Mouse (Mus musculus) c-Kit-positive CD71-positive TER-119-positive erythroid progenitor cells, embryonic 14.5 days (primary cell): ENCODE measurements around the gene Tas2r106.

Experiments used
- DNase-seq: peaks from one replicate; pipeline ENCODE4 v3.0.0-alpha.2; 2013; ENCODE audit warnings: low spot score

Gene Tas2r106

DNA sequence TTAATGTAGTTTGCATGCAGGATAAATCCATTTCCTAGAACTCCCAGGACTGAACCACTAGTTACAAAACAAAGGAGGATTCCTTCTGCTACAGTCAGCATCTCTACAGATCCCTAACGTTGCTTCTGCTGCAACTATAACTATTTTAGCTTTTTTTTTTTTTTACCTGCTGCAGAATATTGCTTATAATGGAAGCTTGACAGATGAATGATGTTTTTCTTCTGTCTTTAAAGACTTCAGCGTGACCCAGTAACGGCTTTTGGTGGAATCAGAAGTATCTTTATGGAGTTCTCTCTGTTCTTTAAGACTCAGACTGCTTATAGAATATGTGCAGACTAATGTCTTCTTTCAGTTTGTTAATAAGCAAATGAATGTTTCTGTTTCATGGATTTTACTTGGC, at the start of gene Tas2r106:
Tas2r106 (minus strand) TSS at position 101 of the 400 bp plus-strand sequence.
- no peak for DNase-seq

DNA sequence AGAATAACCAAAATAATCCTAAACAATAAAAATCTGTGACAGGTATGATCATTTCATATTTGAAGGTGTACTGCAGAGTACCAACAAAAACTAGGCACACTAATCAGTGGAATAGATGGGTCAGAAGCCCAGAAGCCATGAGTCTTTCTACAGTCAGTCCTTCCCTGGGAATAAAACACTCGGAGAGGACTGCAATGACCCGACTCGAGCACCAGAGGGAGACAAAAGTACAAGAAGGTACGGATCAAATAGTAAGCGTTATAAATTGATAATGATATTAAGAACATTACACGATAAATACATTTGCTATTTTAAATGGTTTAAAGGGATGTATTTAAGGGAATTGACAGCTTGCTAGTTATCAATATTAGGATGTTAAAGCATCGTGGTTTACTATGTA, 34.1 kb upstream of the Tas2r106 start:
- DNase-seq, result no peak

DNA sequence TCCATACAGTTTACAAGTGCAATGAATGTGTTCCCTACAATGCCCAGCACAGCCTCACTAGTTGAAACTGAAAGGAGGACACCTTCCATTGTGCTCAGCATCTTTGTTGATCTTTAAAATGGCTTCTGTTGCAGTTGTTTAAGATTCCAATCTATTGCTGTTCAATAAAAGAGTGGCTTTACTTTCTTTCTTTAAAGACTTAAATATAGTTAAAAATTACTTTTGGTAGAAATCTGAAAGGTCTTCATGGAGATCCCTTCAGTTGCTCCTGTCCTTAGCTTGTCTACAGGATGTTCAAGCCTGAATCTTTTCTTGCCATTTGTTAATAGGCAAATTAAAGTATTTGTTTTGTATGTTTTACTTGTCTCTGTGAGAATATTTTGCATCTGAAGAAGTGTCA, 11.3 kb upstream of the Tas2r106 start, which contains the start of gene Tas2r114:
Tas2r114 (minus strand) TSS at position 101 of the 400 bp plus-strand sequence.
- no peak for DNase-seq

DNA sequence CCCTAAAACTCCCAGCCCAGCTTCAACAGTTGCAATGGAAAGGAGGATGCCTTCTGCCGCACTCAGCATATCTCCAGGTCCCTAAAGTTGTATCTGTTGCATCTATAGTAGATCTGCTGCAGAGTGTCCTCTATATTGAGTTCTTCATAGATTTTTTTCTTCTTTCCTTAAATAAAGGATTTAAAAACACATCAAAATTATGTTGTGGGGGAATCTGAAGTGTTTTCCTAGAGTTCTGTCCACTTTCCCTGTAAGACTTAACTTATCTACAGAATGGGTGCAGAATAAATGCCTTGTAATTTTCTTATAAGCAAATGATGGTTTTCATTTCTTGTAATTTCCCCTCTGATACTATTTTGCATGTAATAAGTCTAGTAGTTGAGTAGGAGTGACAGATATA, 8.7 kb upstream of the Tas2r106 start, which contains the start of gene Tas2r105:
Tas2r105 (minus strand) TSS at position 101 of the 400 bp plus-strand sequence.
- no peak for DNase-seq

DNA sequence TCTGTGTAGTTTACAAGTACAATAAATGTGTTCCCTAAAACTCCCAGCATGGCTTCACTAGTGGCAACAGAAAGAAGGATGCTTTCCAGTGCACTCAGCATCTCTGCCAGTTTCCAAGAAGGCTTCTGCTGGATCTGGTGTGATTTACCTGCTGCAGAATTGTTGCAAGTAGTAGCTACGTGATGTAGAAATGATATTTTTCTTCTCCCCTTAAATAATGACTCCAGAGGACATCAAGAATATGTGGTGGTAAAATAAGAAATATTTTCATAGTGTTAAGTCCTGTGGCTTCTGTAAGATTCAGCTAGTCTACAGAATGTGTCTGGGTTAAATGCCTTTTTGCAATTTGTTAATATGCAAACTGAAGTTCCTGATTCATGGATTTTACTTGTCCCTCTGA, 7.0 kb upstream of the Tas2r106 start, which contains the start of gene Tas2r104:
Tas2r104 (minus strand) TSS at position 101 of the 400 bp plus-strand sequence.
- DNase-seq, result no peak

DNA sequence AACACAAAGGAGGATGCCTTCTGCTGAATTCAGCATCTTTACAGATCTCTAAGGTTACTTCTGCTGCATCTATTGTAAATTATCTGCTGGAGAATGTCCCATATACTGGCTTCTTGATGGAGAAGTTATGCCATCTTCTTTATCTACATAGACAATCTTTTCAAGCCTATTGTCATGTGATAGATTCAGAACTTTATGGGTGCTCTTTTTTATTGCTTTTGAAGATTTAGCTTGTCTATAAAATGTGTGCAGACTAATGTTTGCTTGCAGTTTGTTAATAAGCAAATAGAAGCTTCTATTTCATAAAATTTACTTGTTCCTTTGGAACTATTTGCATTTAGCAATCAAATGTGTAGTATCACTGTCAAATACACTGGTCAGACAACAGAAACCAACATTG, 18.6 kb downstream of the Tas2r106 start, which contains the start of gene Tas2r107:
Tas2r107 (minus strand) TSS at position 101 of the 400 bp plus-strand sequence.
- DNase-seq, result no peak

DNA sequence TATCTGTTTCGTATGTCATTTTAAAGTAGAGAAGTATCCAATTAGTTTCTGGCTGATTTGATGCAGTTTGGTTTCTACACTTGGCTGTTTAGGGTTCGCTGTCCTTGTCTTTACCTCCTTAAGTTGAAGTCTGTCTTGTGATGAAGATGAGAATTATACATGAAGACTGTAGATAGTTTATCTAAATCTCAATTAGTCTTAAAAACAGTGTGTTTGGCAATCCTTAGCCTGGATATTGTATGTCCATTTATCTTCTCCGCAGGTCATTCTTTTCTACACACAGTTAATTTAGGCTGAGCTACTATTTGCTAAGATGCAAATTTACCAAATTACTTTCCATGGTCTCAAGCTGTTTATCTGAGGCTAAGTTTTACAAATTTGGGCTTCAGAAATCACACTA, 47.9 kb downstream of the Tas2r106 start, which contains the start of gene Tas2r130:
Tas2r130 (minus strand) TSS at position 101 of the 400 bp plus-strand sequence.
- no peak for DNase-seq
